Mouse (Mus musculus): Measurements from ENCODE around the gene Mtmr10.

GRCm38 (mm10) chr7:64321658-64322057, 34.2 kb downstream of the Mtmr10 start:
- no peak for TF ChIP-seq CTCF (conservative IDR thresholded peaks at IDR 0.05; ENCODE audit: low read length)
- no peak for TF ChIP-seq NANOG (IDR thresholded peaks at IDR 0.05; ENCODE audit: borderline replicate concordance, low read length)
